17 mouse cellular contexts compared by ENCODE assay signal in genomic region chr6:53549409-53549808, GRCm38 (mm10).
"Had no signal": no experiment of that assay in that cellular context is flagged by ENCODE, and none has a peak within 500 bp of the region (broad histone marks: within the 10 kb centered on the region; RNA-seq: fewer than 3 reads in every experiment).

No protein-coding gene starts in this region.

- ATAC-seq: midbrain, embryonic 15.5 days had no signal

- H3K9ac ChIP-seq: liver, embryonic 15.5 days; midbrain, embryonic 15.5 days; neural tube, embryonic 13.5 days had no signal

- DNase-seq: kidney, adult 11 months; kidney, adult 9 months; lung, postnatal 10 days; retina, postnatal 1 day; right cerebral cortex, postnatal 4 days; spleen, adult 18-20 months; thymus, adult 2 months; thymus, postnatal 4 days had no signal

- H3K4me3 ChIP-seq: layer of hippocampus, adult 2 months; liver, embryonic 15.5 days; megakaryocyte, embryonic 14.5 days; midbrain, embryonic 15.5 days; neural tube, embryonic 13.5 days had no signal

- H3K36me3 ChIP-seq: liver, embryonic 15.5 days; midbrain, embryonic 15.5 days; neural tube, embryonic 13.5 days had no signal

- H3K4me1 ChIP-seq: liver, embryonic 15.5 days; megakaryocyte, embryonic 14.5 days had no signal

- H3K27me3 ChIP-seq: liver, embryonic 15.5 days; midbrain, embryonic 15.5 days had no signal

- H3K27ac ChIP-seq: kidney, postnatal 0 days; layer of hippocampus, adult 2 months; liver, embryonic 15.5 days; macrophage; midbrain, embryonic 15.5 days; neural tube, embryonic 13.5 days had no signal

- H3K9me3 ChIP-seq: liver, embryonic 15.5 days; midbrain, embryonic 15.5 days; neural tube, embryonic 13.5 days had no signal

- H3K4me2 ChIP-seq: liver, embryonic 11.5 days; liver, embryonic 15.5 days; midbrain, embryonic 11.5 days; midbrain, embryonic 15.5 days; neural tube, embryonic 13.5 days had no signal
